Mouse (Mus musculus) limb, embryonic 14.5 days (tissue): ENCODE results near the gene Nt5c3. TPM values are rescaled to one million over a fixed set of nuclear protein-coding genes. Genes with fewer than 3 reads are reported as not detected.

Experiments
- ATAC-seq: fragments of 200-750 bp; cut with Nextera tagmentation; 2 replicates; pipeline ENCODE4 v1.8.0; 2017; ENCODE audit warnings: low read depth, moderate number of reproducible peaks, moderate TSS enrichment; ENCODE audit not compliant: low FRiP score
- DNase-seq: peaks from one replicate; pipeline ENCODE4 v3.0.0-alpha.2; 2015; ENCODE audit warnings: low spot score
- H3K27ac ChIP-seq: fragments of 300-500 bp; sonication (generic); replicated peaks from 2 replicates; pipeline ENCODE4 v1.5.1; 2014; ENCODE audit warnings: low read depth, mild to moderate bottlenecking, low read length, moderate library complexity, mixed read lengths
- H3K27me3 ChIP-seq: fragments of 300-500 bp; sonication (generic); 2 replicates; pipeline ENCODE4 v1.6.1; 2014; ENCODE audit warnings: low read length, mixed read lengths; ENCODE audit not compliant: control insufficient read depth, insufficient read depth
- H3K36me3 ChIP-seq: fragments of 300-500 bp; sonication (generic); 2 replicates; pipeline ENCODE4 v1.6.1; 2014; ENCODE audit warnings: mild to moderate bottlenecking, low read length, moderate library complexity, mixed read lengths; ENCODE audit not compliant: control insufficient read depth, insufficient read depth
- H3K4me1 ChIP-seq: fragments of 300-500 bp; sonication (generic); 2 replicates; pipeline ENCODE4 v1.6.1; 2014; ENCODE audit warnings: antibody characterized with exemption, low read length, mixed read lengths; ENCODE audit not compliant: control insufficient read depth, insufficient read depth
- H3K4me2 ChIP-seq: fragments of 300-500 bp; sonication (generic); replicated peaks from 2 replicates; pipeline ENCODE4 v1.6.1; 2014; ENCODE audit warnings: low read depth, mild to moderate bottlenecking, low read length, moderate library complexity; ENCODE audit not compliant: severe bottlenecking
- H3K4me3 ChIP-seq: fragments of 300-500 bp; sonication (generic); replicated peaks from 2 replicates; pipeline ENCODE4 v1.5.1; 2014; ENCODE audit warnings: low read length
- H3K9ac ChIP-seq: fragments of 300-500 bp; sonication (generic); 2 replicates; pipeline ENCODE4 v1.6.1; 2014; ENCODE audit warnings: mild to moderate bottlenecking, low read depth, low read length, moderate library complexity; ENCODE audit not compliant: severe bottlenecking
- H3K9me3 ChIP-seq: fragments of 300-500 bp; sonication (generic); 2 replicates; pipeline ENCODE4 v1.6.1; 2016; ENCODE audit warnings: low read length; ENCODE audit not compliant: control insufficient read depth
- POLR2A ChIP-seq: fragments of 200-500 bp; IDR thresholded peaks from 2 replicates; pipeline ENCODE4 v1.8.0; 2012; ENCODE audit warnings: inconsistent platforms, mild to moderate bottlenecking, moderate library complexity, borderline replicate concordance; ENCODE audit not compliant: insufficient read depth, insufficient read length; ENCODE audit errors: extremely low read depth
- WGBS: fragments of 180-500 bp; shearing (Covaris S2); extraction: QIAGEN DNeasy Blood & Tissue Kit; methylation state at CpG from one replicate; pipeline ENCODE4 v1.1.7; 2014; 5-methylcytosine and 5-hydroxymethylcytosine counted together
- polyA plus RNA-seq, 2 experiments: library from polyadenylated mRNA; depleted of rRNA in 1 of 2; stranded (reverse) in 1 of 2; unstranded in 1 of 2; fragments of >200 nt; fragmentation: Nextera tagmentation in 1 of 2; extraction: Ambion mirVana in 1 of 2; gene quantifications; 2 replicates each; pipeline versions ENCODE4 v1.2.1 to v1.2.3; 2012 to 2014

The Nt5c3 gene
- polyA plus RNA-seq, 2 experiments: 22.7 to 62.9 TPM

GRCm38 (mm10) chr6:56854803-56855202, 68.9 kb downstream of the Nt5c3 start:
- no peak overlapping the region for H3K27ac ChIP-seq

GRCm38 (mm10) chr6:56850315-56850714, 73.4 kb downstream of the Nt5c3 start:
- Histone ChIP-seq H3K9me3 (no peaks in the 10 kb centered on the region), H3K27ac (no peak overlapping the region), H3K36me3 (peaks cover 50% of the 10 kb centered on the region), H3K4me1 (no peaks in the 10 kb centered on the region), H3K4me2 (no peak overlapping the region), H3K9ac (no peak overlapping the region), H3K27me3 (no peaks in the 10 kb centered on the region), H3K4me3 (no peak overlapping the region)
- WGBS: 73% methylated on average over 7 of the region's 7 CpGs
- no peak for TF ChIP-seq POLR2A
- DNase-seq: no peak
- ATAC-seq: no peak

More at GRCm38 (mm10) chr6:56854803-56855202, 68.9 kb downstream of the Nt5c3 start:
- Histone ChIP-seq H3K36me3 (peaks cover 67% of the 10 kb centered on the region), H3K4me1 (no peaks in the 10 kb centered on the region), H3K9ac (no peak overlapping the region), H3K27me3 (no peaks in the 10 kb centered on the region), H3K9me3 (no peaks in the 10 kb centered on the region), H3K4me2 (no peak overlapping the region), H3K4me3 (no peak overlapping the region)
- no peak for DNase-seq
- ATAC-seq: no peak
- no peak for TF ChIP-seq POLR2A
- 95% methylated on average over 8 of the region's 8 CpGs for WGBS

- 87% methylated on average over 3 of the region's 3 CpGs for WGBS
- no peaks in the 10 kb centered on the region for H3K27me3 ChIP-seq
- no peak overlapping the region for H3K4me3 ChIP-seq
- ATAC-seq: no peak
- no peak overlapping the region for H3K27ac ChIP-seq
- no peak overlapping the region for H3K9ac ChIP-seq
- H3K36me3 ChIP-seq: peaks cover 41% of the 10 kb centered on the region
- H3K4me2 ChIP-seq: no peak overlapping the region
- no peak for TF ChIP-seq POLR2A
- no peaks in the 10 kb centered on the region for H3K4me1 ChIP-seq
- H3K9me3 ChIP-seq: no peaks in the 10 kb centered on the region
- DNase-seq: no peak
Observed at GRCm38 (mm10) chr6:56848974-56849373, 74.8 kb downstream of the Nt5c3 start.

- Histone ChIP-seq H3K9me3 (no peaks in the 10 kb centered on the region), H3K4me1 (peaks cover 5% of the 10 kb centered on the region; the same call in 1 of the 2 replicates), H3K9ac (no peak overlapping the region), H3K4me3 (no peak overlapping the region), H3K27ac (no peak overlapping the region), H3K27me3 (no peaks in the 10 kb centered on the region), H3K36me3 (peaks cover 10% of the 10 kb centered on the region; the same call in 1 of the 2 replicates), H3K4me2 (no peak overlapping the region)
- ATAC-seq (no peak), DNase-seq (no peak)
- WGBS: 97% methylated on average over 2 of the region's 2 CpGs
- no peak for TF ChIP-seq POLR2A
Observed at GRCm38 (mm10) chr6:56844365-56844764, 79.4 kb downstream of the Nt5c3 start.

- WGBS: 52% methylated on average over 3 of the region's 3 CpGs
- H3K27ac ChIP-seq: no peak overlapping the region
- no peak overlapping the region for H3K9ac ChIP-seq
- DNase-seq (no peak), ATAC-seq (no peak)
- H3K36me3 ChIP-seq: peaks cover 15% of the 10 kb centered on the region; the same call in 1 of the 2 replicates
- no peaks in the 10 kb centered on the region for H3K9me3 ChIP-seq
- no peaks in the 10 kb centered on the region for H3K27me3 ChIP-seq
- H3K4me3 ChIP-seq: no peak overlapping the region
- no peak overlapping the region for H3K4me2 ChIP-seq
- TF ChIP-seq POLR2A: no peak
- H3K4me1 ChIP-seq: peaks cover 5% of the 10 kb centered on the region; the same call in 1 of the 2 replicates
Observed at GRCm38 (mm10) chr6:56843229-56843628, 80.5 kb downstream of the Nt5c3 start.

GRCm38 (mm10) chr6:56837621-56838020, 86.1 kb downstream of the Nt5c3 start:
- Histone ChIP-seq H3K27ac (no peak overlapping the region), H3K27me3 (no peaks in the 10 kb centered on the region), H3K9me3 (no peaks in the 10 kb centered on the region), H3K4me1 (peaks cover 12% of the 10 kb centered on the region; the same call in 1 of the 2 replicates), H3K9ac (no peak overlapping the region), H3K36me3 (peaks cover 36% of the 10 kb centered on the region), H3K4me2 (no peak overlapping the region), H3K4me3 (no peak overlapping the region)
- TF ChIP-seq POLR2A: no peak
- ATAC-seq (no peak), DNase-seq (no peak)
- WGBS: 80% methylated on average over 3 of the region's 3 CpGs
